Mouse (Mus musculus) MN1 (cell line): Measurements from ENCODE around the gene Itgb2l.
A peak's percentile ranks its signal among the peaks of the same experiment; 100 is the strongest.
"Not testable (repeated sequence)": the region's sequence is repeated elsewhere in the genome, so short reads cannot be mapped to it uniquely, and the experiment has no call there.

Experiments
- DNase-seq: peaks from one replicate; pipeline ENCODE4 v3.0.0-alpha.2; 2016; ENCODE audit warnings: low spot score

Itgb2l gene

DNA sequence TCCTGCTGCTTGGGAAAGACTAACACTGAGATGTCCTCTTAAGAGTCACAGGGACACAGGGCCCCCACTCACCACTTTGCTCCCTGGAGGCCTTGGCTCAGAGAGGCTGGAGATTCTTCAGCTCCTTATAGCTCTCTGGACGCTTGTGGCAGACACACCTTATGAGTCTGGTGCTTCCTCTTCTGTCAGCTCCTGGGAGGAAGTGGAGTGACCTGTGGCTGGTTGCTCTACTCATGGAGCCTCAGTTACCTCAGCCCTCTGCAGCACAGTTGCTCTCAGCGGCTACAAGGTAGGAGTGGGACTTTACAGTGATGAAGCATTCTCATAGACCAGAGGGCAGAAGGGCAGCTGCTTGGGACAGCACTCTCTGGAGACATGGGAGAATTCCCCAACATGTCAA, at the start of gene Itgb2l:
Itgb2l (minus strand) TSS at position 152 of the 400 bp plus-strand sequence.
- DNase-seq: no peak

DNA sequence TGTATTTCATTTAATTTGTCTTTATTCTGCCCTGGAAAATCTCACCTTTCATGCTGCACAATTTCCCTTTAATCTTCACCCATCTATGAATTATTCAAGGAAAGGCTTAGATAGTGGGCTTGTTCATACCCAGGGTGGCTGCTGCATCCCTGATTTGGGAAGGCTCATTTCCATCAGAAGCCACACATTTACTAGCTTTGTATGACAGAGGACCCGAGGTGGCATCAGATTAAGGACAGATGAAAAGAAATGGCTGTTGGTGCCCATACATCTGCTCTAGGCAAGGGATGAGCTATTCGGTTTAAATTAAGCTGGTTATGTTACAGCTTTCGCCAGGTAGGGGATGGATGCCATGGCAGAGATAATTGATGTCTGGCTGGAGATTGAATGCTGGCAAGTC, 48.1 kb upstream of the Itgb2l start:
- DNase-seq: no peak

DNA sequence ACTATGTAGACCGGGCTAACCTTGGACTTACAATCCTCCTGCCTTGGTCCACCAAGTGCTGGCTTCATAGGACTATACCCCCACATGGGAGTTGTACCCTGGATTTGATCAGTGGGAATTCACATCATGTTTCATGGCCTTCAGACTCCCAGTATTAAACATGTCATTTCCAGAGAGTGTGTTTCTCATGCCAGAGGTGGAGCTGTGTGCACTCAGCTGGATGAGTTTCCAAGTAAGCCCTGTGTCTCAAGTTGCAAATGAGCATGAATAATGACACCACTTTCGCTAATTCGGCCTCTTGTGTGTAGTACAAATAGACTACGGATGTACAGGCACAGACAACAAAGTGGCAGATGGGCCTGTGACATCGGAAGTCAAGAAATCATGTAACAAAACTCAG, 44.6 kb upstream of the Itgb2l start:
- no peak for DNase-seq

DNA sequence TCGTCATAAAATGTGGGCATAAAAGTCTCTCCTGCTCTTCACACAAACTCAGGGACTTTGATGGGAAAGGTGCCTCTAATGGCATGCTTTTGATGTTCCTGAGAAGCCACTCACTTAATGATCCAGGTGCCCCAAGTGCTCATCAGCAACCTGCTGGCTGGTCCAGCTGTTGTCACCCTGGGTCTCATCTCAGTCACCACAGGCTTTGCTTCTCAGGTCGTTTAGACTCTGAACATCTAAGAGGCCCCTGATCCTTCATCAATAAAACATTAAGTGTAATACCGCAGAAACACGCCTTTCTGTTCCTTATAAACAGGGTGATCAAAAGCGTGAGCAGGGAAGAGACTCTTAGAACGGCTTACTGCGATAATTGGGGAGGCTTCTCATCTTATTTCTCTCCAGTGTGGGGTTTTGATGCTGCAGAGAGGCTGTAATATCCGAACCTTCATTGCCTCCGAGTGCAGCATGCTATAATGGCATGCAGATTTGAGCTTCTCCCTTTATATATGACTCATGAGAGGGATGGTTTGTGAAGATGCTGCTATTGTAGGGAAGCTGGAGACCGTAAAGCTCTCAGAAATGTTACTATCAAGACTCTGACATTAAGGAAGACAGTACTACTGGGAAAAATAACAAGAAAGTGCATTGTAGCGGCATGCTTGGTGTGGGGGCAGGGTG, 43.7 kb upstream of the Itgb2l start:
- DNase-seq: no peak

DNA sequence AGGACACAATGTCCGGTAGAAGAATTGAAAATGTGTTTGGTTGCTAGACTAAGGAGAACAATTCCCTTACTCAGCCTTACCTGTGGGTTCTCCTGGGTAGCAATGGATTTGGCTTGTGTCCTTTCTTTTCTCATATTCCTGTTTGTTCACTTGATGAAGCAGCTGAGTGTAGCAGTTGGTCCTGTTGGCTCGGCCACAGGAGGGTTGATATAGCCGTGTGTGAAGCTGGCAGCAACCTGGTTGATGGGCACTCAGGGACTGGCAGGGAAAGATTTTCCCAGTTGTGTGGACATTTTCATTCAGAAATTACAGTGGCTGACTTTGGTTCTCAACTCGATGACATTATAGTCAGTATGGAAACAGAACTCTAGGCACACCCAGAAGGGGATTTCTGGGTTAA, 38.4 kb upstream of the Itgb2l start:
- DNase-seq: no peak

DNA sequence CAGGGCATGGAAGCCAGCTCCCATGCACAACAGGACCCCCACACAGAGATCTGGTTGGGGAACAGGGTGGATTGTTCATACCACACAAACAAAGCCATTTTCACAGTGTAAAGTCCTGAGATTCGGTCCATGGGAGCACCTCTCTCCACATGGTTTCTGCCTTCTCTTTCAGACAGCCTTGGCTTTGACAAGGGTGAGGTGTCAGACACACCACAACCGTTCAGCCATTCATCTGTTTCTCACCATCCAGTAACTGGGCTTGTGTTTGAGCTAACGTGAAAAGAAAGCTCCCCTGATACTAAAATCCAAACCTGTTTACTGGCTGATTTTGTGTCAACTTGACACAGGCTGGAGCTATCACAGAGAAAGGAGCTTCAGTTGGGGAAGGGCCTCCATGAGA, 30.8 kb upstream of the Itgb2l start:
- no peak for DNase-seq

DNA sequence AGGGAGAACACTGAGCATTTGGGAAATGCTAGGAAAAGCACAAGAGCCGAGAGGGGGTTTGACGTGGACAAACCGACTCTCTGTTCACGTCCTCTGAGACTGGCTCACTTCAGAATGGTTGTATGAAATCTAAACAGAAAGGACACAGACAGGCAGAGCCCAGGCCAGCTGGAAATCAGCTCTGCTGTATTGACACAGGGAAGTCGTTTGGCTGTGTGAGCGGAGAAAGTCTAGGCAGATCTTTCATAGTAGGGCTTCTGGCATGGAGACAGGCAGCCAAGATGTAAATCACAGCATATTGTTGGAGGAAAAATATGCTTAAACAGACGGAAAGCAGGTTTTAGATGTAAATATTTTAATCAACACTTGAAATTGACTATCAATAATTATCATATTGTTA, 29.4 kb upstream of the Itgb2l start:
- DNase-seq: no peak

DNA sequence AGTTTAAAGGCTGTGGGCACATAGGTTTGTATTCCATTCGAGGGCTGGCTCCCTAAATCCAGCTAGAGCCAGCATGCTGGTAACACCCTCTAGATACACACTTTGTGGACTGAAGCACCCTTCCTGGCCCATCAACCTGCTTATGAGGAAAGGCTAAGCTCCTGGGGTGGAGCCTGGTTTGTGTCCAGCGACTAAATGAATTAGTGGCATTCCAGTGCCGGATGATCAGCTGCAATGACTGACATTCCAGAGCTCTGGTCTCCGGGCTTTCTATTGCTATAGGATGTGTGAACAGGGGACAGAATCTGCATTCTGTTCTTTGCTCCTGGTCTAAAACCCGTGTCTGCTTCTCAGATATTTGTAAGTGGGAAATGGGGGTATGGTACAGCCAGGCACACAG, 28.9 kb upstream of the Itgb2l start:
- DNase-seq: peak; percentile 68

DNA sequence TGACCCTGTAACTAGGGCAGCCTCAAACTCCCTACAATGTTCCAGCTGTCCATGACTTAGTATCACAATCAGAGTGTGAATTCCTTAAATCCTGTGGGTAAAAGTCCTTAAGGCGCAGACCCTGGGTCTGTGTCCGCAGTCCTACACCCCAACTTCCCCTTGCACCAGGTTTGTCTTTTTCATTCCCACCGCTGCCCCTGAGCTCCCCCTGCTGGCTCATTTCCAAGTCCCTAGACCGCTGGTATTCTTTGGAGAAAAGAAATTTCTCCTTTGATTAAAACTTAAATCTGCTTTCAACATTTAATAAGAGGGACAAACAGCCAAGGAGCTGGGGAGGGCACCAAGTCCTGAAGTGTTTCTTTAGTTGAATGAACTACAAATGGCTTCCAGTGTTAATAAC, 26.2 kb upstream of the Itgb2l start:
- no peak for DNase-seq

DNA sequence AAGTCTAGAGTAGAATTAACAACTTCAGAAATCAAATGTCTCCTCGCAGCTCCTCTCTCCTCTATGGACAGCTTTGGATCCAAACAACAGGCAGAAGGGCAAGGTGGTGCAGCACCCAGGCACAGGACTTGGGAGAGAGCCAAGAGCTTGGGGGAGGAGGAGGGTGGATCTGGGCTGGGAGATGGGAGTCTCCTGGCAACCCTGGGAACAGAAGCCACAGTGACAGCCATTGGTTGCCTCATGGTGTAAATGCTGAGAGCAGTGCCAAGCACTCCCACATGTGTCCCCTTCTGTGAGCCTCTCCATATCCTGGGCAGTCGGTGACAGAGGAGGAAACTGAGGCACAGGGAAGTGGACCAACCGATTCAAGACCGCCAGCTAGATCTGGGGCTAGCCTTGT, 25.3 kb upstream of the Itgb2l start:
- peak; percentile 94 for DNase-seq

DNA sequence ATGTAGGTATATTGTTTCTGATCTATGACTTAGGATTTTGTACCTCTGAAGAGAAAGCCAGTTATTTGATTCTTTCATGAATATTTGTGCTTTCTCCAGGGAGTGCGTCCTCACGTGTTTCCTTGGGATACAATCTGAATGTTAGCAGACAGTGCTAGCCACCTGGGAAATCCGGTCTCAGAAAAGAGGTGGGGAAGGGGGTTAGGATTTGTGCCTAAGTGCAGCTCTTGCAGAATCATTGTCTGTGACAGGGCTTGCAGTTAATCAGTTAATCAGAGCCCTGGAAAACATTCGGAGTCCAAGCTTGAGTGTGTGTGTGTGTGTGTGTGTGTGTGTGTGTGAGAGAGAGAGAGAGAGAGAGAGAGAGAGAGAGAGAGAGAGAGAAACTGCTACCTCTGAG, 24.6 kb upstream of the Itgb2l start:
- peak; percentile 61 for DNase-seq

DNA sequence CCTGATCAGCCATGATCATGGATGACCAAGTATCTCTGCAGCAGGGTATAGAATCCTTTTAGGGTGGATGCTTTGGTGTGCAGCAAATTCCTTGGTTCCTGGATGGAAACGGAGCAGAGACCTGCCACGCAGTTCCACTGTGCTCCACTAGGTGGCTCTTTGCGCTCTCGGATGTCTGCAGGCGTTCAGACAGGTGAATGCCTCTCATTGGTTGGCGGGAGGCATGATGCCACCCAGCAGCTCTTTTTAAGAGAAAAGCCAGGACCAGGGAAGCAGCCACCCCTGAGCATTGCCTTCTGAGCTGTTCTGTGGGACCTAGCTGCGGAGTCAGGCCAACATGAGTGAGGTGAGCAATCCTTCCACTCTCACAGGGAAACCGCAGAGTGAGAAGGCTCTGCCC, 24.0 kb upstream of the Itgb2l start, which contains the start of gene Pcp4:
Pcp4 (plus strand) TSS at position 162 of the 400 bp plus-strand sequence.
- peak; percentile 92 for DNase-seq

DNA sequence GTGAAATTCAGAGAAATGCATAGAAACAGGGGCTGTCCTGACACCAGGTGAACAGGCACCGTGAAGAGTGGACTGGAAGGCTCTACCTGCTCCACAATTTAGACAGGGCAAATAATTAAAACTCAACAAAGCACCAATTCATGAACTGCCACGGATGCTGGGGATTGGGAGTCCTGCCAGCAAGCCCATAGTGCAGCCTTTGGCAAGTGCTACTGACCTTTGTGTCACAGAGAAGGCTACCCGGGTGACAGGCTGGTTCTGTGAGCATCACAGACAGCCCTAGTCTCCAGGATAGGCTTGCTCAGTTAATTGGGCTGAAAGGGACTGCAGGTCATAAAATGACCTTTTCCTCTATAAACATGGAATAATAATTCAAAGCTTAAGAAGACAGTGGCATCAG, 17.4 kb upstream of the Itgb2l start:
- no peak for DNase-seq

DNA sequence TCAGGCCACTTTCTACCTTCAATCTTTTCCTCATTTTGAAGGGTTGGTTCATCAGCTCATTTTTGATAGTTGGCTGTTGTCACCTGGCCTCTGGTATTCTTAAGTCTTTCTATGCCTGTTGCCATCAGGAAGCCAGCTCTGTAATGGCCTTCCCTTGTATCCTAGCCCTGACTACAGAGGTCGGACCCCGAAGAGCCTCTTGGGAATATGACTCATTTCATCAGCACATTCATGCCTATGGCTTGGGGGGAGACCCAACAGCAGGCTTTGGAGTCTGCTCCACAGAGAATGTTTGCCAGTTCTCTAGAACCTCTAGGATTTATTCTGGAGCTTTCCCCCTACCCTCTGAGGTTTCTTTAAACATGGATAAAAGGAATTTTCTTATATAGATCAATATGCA, 15.9 kb upstream of the Itgb2l start:
- DNase-seq: no peak

DNA sequence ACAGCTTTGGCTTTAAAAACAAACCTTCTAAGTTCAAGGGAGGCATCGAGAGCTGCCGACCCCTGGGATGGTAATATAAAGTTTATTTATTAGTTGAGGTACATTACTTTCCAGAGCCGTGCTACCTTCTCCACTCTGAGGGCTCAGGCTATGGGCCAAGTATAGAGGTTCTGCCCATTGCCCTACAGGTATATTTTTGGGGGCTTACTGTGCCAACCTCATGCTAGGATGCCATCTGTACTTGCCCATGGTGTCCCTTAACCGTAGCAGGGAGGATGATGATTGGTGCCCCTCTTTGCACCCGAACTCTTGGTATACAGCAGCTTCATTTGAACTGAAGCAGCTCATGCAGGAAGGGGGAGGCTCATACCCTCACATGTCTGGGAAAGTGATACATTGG, 14.2 kb upstream of the Itgb2l start:
- DNase-seq: no peak

DNA sequence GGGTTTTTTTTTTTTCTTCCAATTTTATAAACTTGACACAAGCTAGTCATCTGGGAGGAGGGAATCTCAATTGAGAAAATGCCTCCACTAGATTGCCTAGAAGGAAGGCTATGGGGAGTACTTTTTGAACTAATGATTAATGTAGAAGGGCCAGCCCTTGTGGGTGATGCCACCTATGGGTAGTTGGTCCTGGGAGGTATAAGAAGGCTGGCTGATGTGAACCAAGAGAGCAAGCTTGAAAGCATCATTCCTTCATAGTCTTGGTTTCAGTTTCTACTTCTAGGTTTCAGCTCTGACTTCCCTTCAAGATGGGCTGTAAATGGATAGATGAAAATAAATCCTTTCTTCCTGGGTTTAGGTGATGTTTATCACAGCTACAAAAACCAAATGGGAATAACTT, 10.7 kb upstream of the Itgb2l start:
- no peak for DNase-seq

DNA sequence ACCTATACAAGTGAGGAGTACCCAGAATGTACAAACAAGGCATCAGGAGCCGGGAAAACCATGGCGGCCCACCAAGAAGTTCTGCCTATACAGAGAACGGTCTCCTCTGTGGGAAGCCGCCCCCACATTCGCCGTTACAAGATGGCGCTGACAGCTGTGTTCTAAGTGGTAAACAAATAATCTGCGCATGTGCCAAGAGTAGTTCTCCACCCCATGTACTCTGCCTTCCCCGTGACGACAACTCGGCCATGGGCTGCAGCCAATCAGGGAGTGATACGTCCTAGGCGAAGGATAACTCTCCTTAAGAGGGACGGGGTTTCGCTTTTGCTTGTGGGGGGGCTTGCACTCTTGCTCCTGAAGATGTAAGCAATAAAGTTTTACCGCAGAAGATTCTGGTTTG, 7.5 kb upstream of the Itgb2l start:
- not testable (repeated sequence) for DNase-seq

DNA sequence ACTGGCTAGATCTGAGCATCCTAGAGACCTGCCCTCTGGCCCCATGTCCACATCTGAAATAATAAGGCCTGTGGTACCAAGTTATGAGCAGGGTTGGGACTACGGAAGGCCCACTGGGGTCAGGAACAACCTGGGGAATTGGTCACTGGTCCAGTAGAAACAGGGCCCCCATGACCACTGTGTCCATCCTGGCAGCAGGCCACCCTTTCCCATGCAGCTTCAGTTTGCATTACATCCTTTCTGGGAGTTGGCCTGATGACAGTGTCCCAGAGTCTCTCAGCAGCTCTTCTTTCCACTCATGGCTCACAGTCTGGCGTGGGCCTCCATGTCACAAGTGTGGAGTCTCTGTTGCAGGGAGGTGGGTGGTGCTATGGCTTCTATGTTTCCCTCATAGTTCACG, 1.6 kb downstream of the Itgb2l start:
- no peak for DNase-seq

DNA sequence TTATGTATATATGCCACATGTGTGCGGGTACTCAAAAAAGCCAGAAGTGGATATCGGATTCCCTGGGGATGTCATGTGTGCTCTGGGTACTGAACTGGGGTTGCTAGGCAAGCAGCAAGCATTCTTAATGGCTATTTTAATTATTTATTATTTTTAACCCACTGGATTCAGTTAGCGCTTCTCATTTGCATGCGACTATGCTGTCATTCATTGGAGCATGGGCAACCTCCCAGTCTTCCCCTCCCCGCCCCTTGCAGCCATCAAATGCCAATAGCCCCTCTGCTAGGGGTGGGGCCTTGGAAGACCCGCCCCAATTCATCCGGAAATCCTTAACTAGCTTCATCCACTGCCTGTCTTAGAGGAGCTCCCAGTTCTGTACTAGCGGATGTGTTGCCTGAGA, 2.5 kb downstream of the Itgb2l start:
- DNase-seq: no peak

DNA sequence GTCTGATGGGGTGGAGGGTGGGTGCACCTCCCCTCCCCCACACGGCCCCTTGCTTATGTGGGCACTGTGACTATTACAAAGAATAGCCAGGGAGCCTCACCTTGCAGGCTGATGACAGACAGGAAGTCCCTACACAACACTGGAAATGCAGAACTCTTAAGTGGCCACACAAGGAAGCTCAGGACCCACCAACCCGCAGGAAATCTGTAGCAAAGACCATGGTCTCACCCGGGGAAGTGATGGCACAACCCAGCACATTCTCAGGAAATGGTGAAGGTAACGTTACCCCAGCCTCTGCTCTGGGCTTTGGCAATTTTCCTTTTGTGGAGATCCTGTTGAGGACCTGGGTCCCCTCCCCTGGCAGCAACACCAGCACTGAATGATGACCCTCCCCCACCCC, 3.7 kb downstream of the Itgb2l start:
- no peak for DNase-seq

DNA sequence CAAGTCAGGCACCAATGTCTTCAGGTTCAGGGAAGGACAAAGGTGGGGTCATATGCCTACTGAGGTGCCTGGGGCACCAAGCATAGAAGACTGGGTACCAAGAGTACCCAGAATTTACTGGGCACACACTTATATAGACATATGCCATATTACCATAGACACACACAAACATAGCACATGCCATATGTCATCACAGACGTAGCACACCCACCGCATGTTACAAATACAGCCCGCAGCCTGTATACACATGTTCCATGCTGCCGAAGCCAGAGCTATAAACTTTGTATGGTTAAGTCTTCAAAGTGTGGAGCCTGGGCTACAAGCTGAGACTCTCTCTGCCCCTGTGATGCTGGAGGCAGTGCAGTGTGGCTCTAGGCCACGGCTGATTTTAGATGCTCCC, 4.5 kb downstream of the Itgb2l start:
- DNase-seq: no peak

DNA sequence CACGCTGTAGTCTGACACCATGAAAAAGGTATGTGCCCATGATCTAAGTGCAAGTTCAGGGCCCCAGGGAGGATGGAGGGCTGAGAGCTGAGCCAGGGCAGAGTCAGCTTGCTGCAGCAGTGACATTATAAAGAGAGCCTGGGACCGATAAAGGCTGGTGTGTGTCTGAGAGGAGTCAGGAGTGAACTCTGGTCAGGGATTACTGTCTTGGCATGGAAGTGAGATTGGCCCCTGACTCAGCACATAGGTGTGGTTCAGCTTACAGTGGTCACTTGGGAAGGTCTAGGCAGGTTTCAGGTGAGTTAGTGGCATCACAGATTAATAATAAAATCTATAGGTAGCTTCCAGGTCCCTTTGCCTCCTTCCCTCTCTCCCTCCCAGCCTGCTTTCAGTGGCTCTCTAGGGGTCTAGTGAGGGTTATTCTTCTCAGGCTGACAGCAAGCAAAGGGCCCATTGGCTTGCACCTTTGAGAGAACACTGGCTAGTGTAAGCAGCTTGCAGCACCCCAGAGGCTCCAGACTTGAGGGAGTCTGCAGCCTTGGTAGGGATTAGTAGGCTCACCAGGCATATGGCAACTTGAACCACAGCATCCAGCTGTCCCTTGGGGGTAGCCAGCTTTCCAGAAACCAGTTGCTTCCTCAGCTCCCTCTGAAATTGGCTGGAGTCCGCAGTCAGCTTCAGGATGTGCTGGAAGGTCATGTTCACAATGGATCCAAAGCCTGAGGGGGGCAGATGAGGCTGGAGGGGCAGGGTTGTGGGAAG, 9.2 kb downstream of the Itgb2l start:
- peak; percentile 25 for DNase-seq

DNA sequence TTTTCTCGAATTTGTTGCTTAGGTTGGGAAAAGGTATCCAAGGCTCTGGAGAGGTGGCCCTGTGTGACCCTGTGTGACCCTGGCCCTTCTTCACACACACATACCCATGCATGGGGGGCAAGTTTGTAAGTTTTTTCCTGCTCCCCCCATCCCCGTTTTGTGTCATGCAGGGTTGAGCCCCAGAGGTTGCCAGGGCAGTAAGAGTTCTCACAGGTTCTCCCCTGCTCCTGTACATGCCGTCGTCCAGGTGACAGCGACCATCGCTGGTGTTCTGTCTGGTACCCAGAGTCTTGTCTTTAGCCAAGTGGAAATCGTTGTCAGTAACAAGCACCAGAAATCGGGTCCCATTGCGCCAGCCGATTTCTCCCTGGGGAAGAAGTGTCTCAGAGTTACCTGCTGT, 10.2 kb downstream of the Itgb2l start:
- DNase-seq: no peak

DNA sequence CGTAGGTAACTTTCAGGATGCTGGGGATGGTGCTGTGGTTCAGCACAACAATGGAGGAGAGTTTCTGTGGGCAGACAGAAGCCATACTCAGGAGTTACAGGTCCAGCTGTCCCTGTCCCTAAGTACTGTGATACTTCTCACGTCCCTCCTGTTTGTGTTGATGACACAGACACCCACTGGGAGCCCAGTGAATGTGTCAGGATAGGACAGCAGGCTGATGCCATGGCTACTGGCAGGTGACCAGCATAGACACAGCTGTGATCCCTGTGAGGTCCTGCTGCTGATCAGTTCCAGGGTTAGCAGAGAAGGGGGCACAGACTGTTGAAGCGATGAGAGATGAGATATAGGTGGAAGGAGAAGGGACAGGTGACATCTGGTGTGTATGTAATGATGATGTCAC, 14.4 kb downstream of the Itgb2l start:
- no peak for DNase-seq
